Mouse (Mus musculus): ENCODE data around the gene Sec1. TPM values are rescaled to one million over a fixed set of nuclear protein-coding genes. Genes with fewer than 3 reads are reported as not detected.
A peak's percentile ranks its signal among the peaks of the same experiment; 100 is the strongest.
"Not testable (repeated sequence)": the region's sequence is repeated elsewhere in the genome, so short reads cannot be mapped to it uniquely, and the experiment has no call there.

Gene Sec1
- polyA plus RNA-seq, 1 experiment: 0.22 TPM

DNA sequence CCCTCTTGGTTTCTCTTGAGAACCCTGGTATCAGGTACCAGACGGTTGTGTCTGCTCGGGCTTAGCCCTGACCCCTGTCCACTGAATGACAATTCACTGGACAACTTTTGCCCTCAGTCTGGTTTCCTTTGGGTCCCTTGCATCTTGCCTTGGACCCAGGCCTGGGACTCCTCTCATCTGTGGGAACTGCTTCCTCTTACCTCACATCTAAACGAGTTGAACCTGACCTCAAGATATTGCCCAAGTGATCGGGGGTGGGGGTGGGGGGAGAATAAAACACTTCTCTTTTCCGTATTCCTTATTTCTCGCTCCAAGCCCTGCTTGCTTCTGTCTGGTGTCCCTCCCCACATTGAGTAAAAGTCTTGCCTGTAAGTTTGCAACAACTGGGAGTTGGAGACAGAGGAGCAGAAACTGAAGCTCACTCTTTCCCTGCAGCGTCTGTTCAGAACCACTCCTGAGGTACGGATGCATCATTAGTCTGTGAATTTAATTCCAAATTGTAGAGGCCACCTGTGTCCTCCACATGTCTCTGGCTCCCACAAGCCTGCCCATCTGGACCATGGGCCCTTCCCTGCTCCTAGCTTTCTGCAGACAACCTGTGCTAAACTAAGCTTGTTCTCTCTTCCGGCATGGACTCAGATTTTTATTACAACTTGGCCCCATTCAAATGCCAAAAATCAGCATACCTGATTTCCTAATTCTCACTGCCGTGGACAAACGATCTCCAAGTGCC lies 33.3 kb downstream of the Sec1 start:
- TF ChIP-seq CTCF (IDR thresholded peaks at IDR 0.05; ENCODE audit: extremely low read depth, insufficient read length, insufficient replicate concordance, low read depth, low read length) (no peak), POLR2A (IDR thresholded peaks at IDR 0.05; ENCODE audit: low read depth, low read length) (no peak)
- H3K4me1 ChIP-seq (ENCODE audit: control insufficient read depth, insufficient read depth, insufficient read length, low read length): no peaks in the 10 kb centered on the region
- H3K27ac ChIP-seq (ENCODE audit: insufficient read depth, low read depth, low read length): no peak overlapping the region
- WGBS: 77% methylated on average over 11 of the region's 11 CpGs
- H3K36me3 ChIP-seq (ENCODE audit: control insufficient read depth, insufficient read depth, low read length): no peaks in the 10 kb centered on the region
- H3K4me3 ChIP-seq (ENCODE audit: low read depth, low read length): no peak overlapping the region
- H3K27me3 ChIP-seq (ENCODE audit: control insufficient read depth, insufficient read depth, low read length): peaks cover 40% of the 10 kb centered on the region

DNA sequence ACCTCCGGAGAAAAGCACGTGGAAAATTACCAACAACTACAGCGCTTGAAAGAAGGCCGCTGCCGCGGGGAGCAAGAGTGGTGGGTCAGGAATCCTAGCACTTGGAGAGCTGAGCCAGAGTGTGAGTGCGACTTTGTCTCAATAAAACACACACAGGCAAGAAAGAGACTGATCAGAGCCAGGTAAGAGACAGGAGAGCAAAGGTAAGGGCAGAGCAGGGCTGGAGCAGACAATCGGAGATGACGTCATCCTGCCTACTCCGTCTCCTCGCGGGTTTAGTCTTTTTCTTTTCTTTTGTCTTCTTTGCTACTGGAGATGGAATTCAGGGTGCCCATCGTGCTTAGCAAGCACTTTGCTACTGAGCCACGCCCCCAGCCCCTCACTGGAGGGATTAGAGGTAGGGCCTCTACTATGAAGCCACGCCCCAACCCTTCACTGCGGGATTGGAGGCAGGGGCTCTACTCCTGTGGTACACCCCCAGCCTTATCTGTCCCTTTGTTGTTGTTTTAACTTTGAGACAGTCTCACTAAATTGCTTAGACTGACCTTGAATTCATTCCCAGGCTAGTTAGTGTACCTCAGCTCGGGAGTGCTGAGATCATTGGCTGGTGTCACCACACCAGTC lies 39.7 kb downstream of the Sec1 start:
- 27% methylated on average over 17 of the region's 17 CpGs for WGBS
- no peak for TF ChIP-seq CTCF (IDR thresholded peaks at IDR 0.05; ENCODE audit: extremely low read depth, insufficient read length, insufficient replicate concordance, low read depth, low read length)
- TF ChIP-seq POLR2A (IDR thresholded peaks at IDR 0.05; ENCODE audit: low read depth, low read length): no peak
- Histone ChIP-seq H3K4me1 (ENCODE audit: control insufficient read depth, insufficient read depth, insufficient read length, low read length) (peaks cover 3% of the 10 kb centered on the region; the same call in 1 of the 2 replicates), H3K27me3 (ENCODE audit: control insufficient read depth, insufficient read depth, low read length) (peaks cover 15% of the 10 kb centered on the region), H3K4me3 (ENCODE audit: low read depth, low read length) (peak overlapping the region; percentile 41), H3K36me3 (ENCODE audit: control insufficient read depth, insufficient read depth, low read length) (no peaks in the 10 kb centered on the region), H3K27ac (ENCODE audit: insufficient read depth, low read depth, low read length) (no peak overlapping the region)

GRCm38 (mm10) chr7:45650484-45650883 lies 43.7 kb downstream of the Sec1 start:
- not testable (repeated sequence) for H3K36me3 ChIP-seq (ENCODE audit: control insufficient read depth, insufficient read depth, low read length); H3K4me3 ChIP-seq (ENCODE audit: low read depth, low read length); H3K27me3 ChIP-seq (ENCODE audit: control insufficient read depth, insufficient read depth, low read length); H3K27ac ChIP-seq (ENCODE audit: insufficient read depth, low read depth, low read length); H3K4me1 ChIP-seq (ENCODE audit: control insufficient read depth, insufficient read depth, insufficient read length, low read length)
- 95% methylated on average over 20 of the region's 20 CpGs for WGBS

DNA sequence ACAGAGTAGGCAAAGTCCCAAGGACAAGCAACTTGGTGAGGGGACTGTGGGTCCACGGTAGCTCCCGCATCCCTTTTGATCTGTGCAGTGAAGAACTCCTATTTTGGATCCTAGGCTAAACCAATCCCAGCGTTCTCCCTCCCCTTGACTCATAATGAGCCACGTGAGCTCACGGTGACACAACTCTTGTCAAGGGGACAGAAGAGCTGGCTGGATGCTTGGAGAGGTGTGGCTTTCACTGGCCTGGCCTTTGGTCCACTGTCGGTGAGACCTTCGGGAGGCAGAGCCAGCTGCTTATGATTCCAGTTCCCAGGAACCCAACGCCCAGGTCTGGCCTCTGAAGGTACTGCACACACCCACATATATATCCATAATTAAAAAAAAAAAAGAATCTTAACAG lies 44.9 kb downstream of the Sec1 start:
- TF ChIP-seq POLR2A (IDR thresholded peaks at IDR 0.05; ENCODE audit: low read depth, low read length) (no peak), CTCF (IDR thresholded peaks at IDR 0.05; ENCODE audit: extremely low read depth, insufficient read length, insufficient replicate concordance, low read depth, low read length) (no peak)
- Histone ChIP-seq H3K4me3 (ENCODE audit: low read depth, low read length) (no peak overlapping the region), H3K27ac (ENCODE audit: insufficient read depth, low read depth, low read length) (no peak overlapping the region), H3K4me1 (ENCODE audit: control insufficient read depth, insufficient read depth, insufficient read length, low read length) (no peaks in the 10 kb centered on the region), H3K36me3 (ENCODE audit: control insufficient read depth, insufficient read depth, low read length) (no peaks in the 10 kb centered on the region), H3K27me3 (ENCODE audit: control insufficient read depth, insufficient read depth, low read length) (peaks cover 13% of the 10 kb centered on the region)
- WGBS: 48% methylated on average over 8 of the region's 8 CpGs

- Histone ChIP-seq H3K4me1 (ENCODE audit: control insufficient read depth, insufficient read depth, insufficient read length, low read length) (peaks cover 2% of the 10 kb centered on the region; the same call in 1 of the 2 replicates), H3K27ac (ENCODE audit: insufficient read depth, low read depth, low read length) (no peak overlapping the region), H3K27me3 (ENCODE audit: control insufficient read depth, insufficient read depth, low read length) (peaks cover 24% of the 10 kb centered on the region), H3K36me3 (ENCODE audit: control insufficient read depth, insufficient read depth, low read length) (no peaks in the 10 kb centered on the region), H3K4me3 (ENCODE audit: low read depth, low read length) (no peak overlapping the region)
- 82% methylated on average over 4 of the region's 4 CpGs for WGBS
- TF ChIP-seq CTCF (IDR thresholded peaks at IDR 0.05; ENCODE audit: extremely low read depth, insufficient read length, insufficient replicate concordance, low read depth, low read length) (no peak), POLR2A (IDR thresholded peaks at IDR 0.05; ENCODE audit: low read depth, low read length) (no peak)
These were observed 47.5 kb downstream of the Sec1 start for GRCm38 (mm10) chr7:45646671-45647070.

GRCm38 (mm10) chr7:45645591-45645971 lies 48.6 kb downstream of the Sec1 start:
- Histone ChIP-seq H3K27ac (ENCODE audit: insufficient read depth, low read depth, low read length) (no peak overlapping the region), H3K4me3 (ENCODE audit: low read depth, low read length) (no peak overlapping the region), H3K27me3 (ENCODE audit: control insufficient read depth, insufficient read depth, low read length) (peaks cover 26% of the 10 kb centered on the region), H3K4me1 (ENCODE audit: control insufficient read depth, insufficient read depth, insufficient read length, low read length) (peaks cover 2% of the 10 kb centered on the region; the same call in 1 of the 2 replicates), H3K36me3 (ENCODE audit: control insufficient read depth, insufficient read depth, low read length) (no peaks in the 10 kb centered on the region)
- no peak for TF ChIP-seq POLR2A (IDR thresholded peaks at IDR 0.05; ENCODE audit: low read depth, low read length)
- no peak for TF ChIP-seq CTCF (IDR thresholded peaks at IDR 0.05; ENCODE audit: extremely low read depth, insufficient read length, insufficient replicate concordance, low read depth, low read length)
- 83% methylated on average over 7 of the region's 7 CpGs for WGBS

- no peak overlapping the region for H3K27ac ChIP-seq (ENCODE audit: insufficient read depth, low read depth, low read length)
- 69% methylated on average over 6 of the region's 6 CpGs for WGBS
These were observed 49.2 kb downstream of the Sec1 start for GRCm38 (mm10) chr7:45644872-45645590.

More at GRCm38 (mm10) chr7:45644872-45645590, 49.2 kb downstream of the Sec1 start:
- peaks cover 27% of the 10 kb centered on the region for H3K27me3 ChIP-seq (ENCODE audit: control insufficient read depth, insufficient read depth, low read length)
- H3K4me1 ChIP-seq (ENCODE audit: control insufficient read depth, insufficient read depth, insufficient read length, low read length): peaks cover 2% of the 10 kb centered on the region; the same call in 1 of the 2 replicates
- H3K4me3 ChIP-seq (ENCODE audit: low read depth, low read length): no peak overlapping the region
- no peaks in the 10 kb centered on the region for H3K36me3 ChIP-seq (ENCODE audit: control insufficient read depth, insufficient read depth, low read length)
- TF ChIP-seq CTCF (IDR thresholded peaks at IDR 0.05; ENCODE audit: extremely low read depth, insufficient read length, insufficient replicate concordance, low read depth, low read length): no peak
- no peak for TF ChIP-seq POLR2A (IDR thresholded peaks at IDR 0.05; ENCODE audit: low read depth, low read length)
